Mouse (Mus musculus): ENCODE measurements around the gene Zcchc10.
"Not testable (repeated sequence)": the region's sequence is repeated elsewhere in the genome, so short reads cannot be mapped to it uniquely, and the experiment has no call there.

Zcchc10 gene

GRCm38 (mm10) chr11:53316996-53317395 is 7.5 kb upstream of the Zcchc10 start:
- peak; percentile 81 for DNase-seq (ENCODE audit: low read depth, low spot score)

GRCm38 (mm10) chr11:53318041-53318440 is 6.4 kb upstream of the Zcchc10 start:
- DNase-seq (ENCODE audit: low read depth, low spot score) = no peak

GRCm38 (mm10) chr11:53318568-53318967 is 5.9 kb upstream of the Zcchc10 start:
- DNase-seq (ENCODE audit: low read depth, low spot score) = not testable (repeated sequence)

- DNase-seq (ENCODE audit: low read depth, low spot score) = not testable (repeated sequence)
These were observed 4.6 kb upstream of the Zcchc10 start for GRCm38 (mm10) chr11:53319867-53320266.

GRCm38 (mm10) chr11:53330325-53330724 is 5.8 kb downstream of the Zcchc10 start:
- DNase-seq (ENCODE audit: low read depth, low spot score) = no peak

- peak; percentile 15 for DNase-seq (ENCODE audit: low read depth, low spot score)
These were observed 6.6 kb downstream of the Zcchc10 start for GRCm38 (mm10) chr11:53331121-53331520.

- DNase-seq (ENCODE audit: low read depth, low spot score) = no peak
These were observed 7.7 kb downstream of the Zcchc10 start for GRCm38 (mm10) chr11:53332076-53332680.

GRCm38 (mm10) chr11:53335505-53336181 is 11.2 kb downstream of the Zcchc10 start:
- DNase-seq (ENCODE audit: low read depth, low spot score) = no peak

- no peak for DNase-seq (ENCODE audit: low read depth, low spot score)
These were observed 11.7 kb downstream of the Zcchc10 start for GRCm38 (mm10) chr11:53336182-53336571.

GRCm38 (mm10) chr11:53336924-53337323 is 12.4 kb downstream of the Zcchc10 start:
- DNase-seq (ENCODE audit: low read depth, low spot score) = no peak

GRCm38 (mm10) chr11:53337684-53338083 is 13.2 kb downstream of the Zcchc10 start:
- no peak for DNase-seq (ENCODE audit: low read depth, low spot score)

GRCm38 (mm10) chr11:53341019-53341418 is 16.5 kb downstream of the Zcchc10 start:
- not testable (repeated sequence) for DNase-seq (ENCODE audit: low read depth, low spot score)

GRCm38 (mm10) chr11:53342711-53343110 is 18.2 kb downstream of the Zcchc10 start:
- DNase-seq (ENCODE audit: low read depth, low spot score) = no peak

GRCm38 (mm10) chr11:53345328-53345727 is 20.8 kb downstream of the Zcchc10 start:
- peak; percentile 20 for DNase-seq (ENCODE audit: low read depth, low spot score)

GRCm38 (mm10) chr11:53345738-53346137 is 21.3 kb downstream of the Zcchc10 start:
- no peak for DNase-seq (ENCODE audit: low read depth, low spot score)

- DNase-seq (ENCODE audit: low read depth, low spot score) = peak; percentile 96
These were observed 26.1 kb downstream of the Zcchc10 start, which contains the start of gene Aff4 for GRCm38 (mm10) chr11:53350291-53351223. Gene Aff4 (plus strand): TSS chr11:53350833.

- peak; percentile 73 for DNase-seq (ENCODE audit: low read depth, low spot score)
These were observed 26.9 kb downstream of the Zcchc10 start for GRCm38 (mm10) chr11:53351224-53351942.

GRCm38 (mm10) chr11:53351943-53352590 is 27.6 kb downstream of the Zcchc10 start:
- DNase-seq (ENCODE audit: low read depth, low spot score) = no peak

- DNase-seq (ENCODE audit: low read depth, low spot score) = no peak
These were observed 34.2 kb downstream of the Zcchc10 start for GRCm38 (mm10) chr11:53358504-53359155.

GRCm38 (mm10) chr11:53367032-53367431 is 42.6 kb downstream of the Zcchc10 start:
- no peak for DNase-seq (ENCODE audit: low read depth, low spot score)
